8 mouse cellular contexts compared by ENCODE assay signal in the genomic region with DNA sequence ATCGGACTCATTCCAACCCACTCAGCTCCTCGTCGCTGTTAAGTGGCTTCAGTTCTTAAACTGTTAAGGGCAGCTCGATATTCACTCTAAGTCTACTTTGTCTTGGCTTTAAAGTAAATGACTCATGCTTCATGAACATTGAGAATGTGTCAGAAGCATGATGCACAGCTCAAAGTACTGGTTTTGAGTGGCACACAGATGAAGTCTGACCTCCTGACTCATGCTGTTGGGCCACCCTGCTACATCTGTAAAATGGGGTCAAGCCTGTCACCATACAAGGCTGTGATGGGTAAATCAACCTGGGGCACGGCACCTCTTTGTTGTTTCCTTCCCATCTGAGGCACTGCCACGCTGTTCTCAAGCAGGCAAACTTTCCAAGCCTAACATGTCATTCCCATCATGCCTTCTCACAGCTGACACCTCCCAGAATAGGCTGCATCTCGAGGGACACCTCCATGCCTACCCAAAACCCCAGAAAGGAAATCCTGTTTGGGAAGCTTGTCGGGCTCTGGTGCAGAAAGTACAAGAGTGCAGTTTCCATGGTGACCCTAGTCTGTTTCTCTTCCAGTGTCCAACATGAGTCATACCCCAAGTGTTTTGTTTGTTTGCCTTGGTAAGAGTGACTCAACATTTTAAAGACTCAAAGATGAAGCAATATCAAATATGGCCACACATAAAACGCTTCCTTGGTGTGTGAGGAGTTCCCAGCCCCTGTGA. TPM values are rescaled to one million over a fixed set of nuclear protein-coding genes. Genes with fewer than 3 reads are reported as not detected.
DNase-seq lines count a peak whose midpoint lies in the region; ATAC-seq and TF ChIP-seq lines count a peak whose summit lies in the region.

No protein-coding gene starts in this region.

- no peak overlapping the region for H3K9ac ChIP-seq in intestine, embryonic 15.5 days
- no peak overlapping the region for H3K9ac ChIP-seq in liver, embryonic 11.5 days (ENCODE audit: low read depth, low read length)

- WGBS in kidney, adult 2 months: 67% methylated on average over 9 of the region's 9 CpGs
- 71% methylated on average over 9 of the region's 9 CpGs for WGBS in intestine, embryonic 15.5 days
- WGBS in olfactory bulb, adult 2 months: 29% methylated on average over 9 of the region's 9 CpGs
- 78% methylated on average over 9 of the region's 9 CpGs for WGBS in liver, embryonic 11.5 days

- H3K4me3 ChIP-seq in kidney, adult 2 months (ENCODE audit: insufficient read depth, low read depth, low read length): no peak overlapping the region
- no peak overlapping the region for H3K4me3 ChIP-seq in intestine, embryonic 15.5 days (replicated peaks)
- no peak overlapping the region for H3K4me3 ChIP-seq in olfactory bulb, adult 2 months (ENCODE audit: insufficient read depth, low read depth, low read length)
- no peak overlapping the region for H3K4me3 ChIP-seq in liver, embryonic 11.5 days (ENCODE audit: low read depth, low read length)

- H3K9me3 ChIP-seq in intestine, embryonic 15.5 days: no peaks in the 10 kb centered on the region
- H3K9me3 ChIP-seq in liver, embryonic 11.5 days (ENCODE audit: control insufficient read depth, low read length): no peaks in the 10 kb centered on the region

- no peak overlapping the region for H3K4me2 ChIP-seq in intestine, embryonic 15.5 days (replicated peaks)
- no peak overlapping the region for H3K4me2 ChIP-seq in liver, embryonic 11.5 days

- peak overlapping the region; percentile 2; the same call in 1 of the 2 replicates for H3K27ac ChIP-seq in kidney, adult 2 months (ENCODE audit: insufficient read depth, low read depth, low read length)
- H3K27ac ChIP-seq in intestine, embryonic 15.5 days: no peak overlapping the region
- H3K27ac ChIP-seq in olfactory bulb, adult 2 months (ENCODE audit: insufficient read depth, low read depth, low read length): peak overlapping the region; percentile 81
- no peak overlapping the region for H3K27ac ChIP-seq in liver, embryonic 11.5 days (ENCODE audit: low read depth, low read length)

- peak; percentile 65 for ATAC-seq in intestine, embryonic 15.5 days
- ATAC-seq in liver, embryonic 11.5 days (replicated peaks; ENCODE audit: low FRiP score): no peak

- TF ChIP-seq POLR2A in kidney, adult 2 months (IDR thresholded peaks at IDR 0.05; ENCODE audit: low read depth, low read length): no peak
- no peak for TF ChIP-seq POLR2A in olfactory bulb, adult 2 months (IDR thresholded peaks at IDR 0.05; ENCODE audit: insufficient read depth, low read depth, low read length)

- H3K27me3 ChIP-seq in kidney, adult 2 months (replicated peaks; ENCODE audit: control insufficient read depth, insufficient read depth, low read length): no peaks in the 10 kb centered on the region
- H3K27me3 ChIP-seq in intestine, embryonic 15.5 days (replicated peaks): no peaks in the 10 kb centered on the region
- no peaks in the 10 kb centered on the region for H3K27me3 ChIP-seq in liver, embryonic 11.5 days (replicated peaks; ENCODE audit: control insufficient read depth, insufficient read depth, low read length)

- no peaks in the 10 kb centered on the region for H3K4me1 ChIP-seq in kidney, adult 2 months (ENCODE audit: control insufficient read depth, insufficient read depth, low read length)
- no peaks in the 10 kb centered on the region for H3K4me1 ChIP-seq in intestine, embryonic 15.5 days (replicated peaks)
- H3K4me1 ChIP-seq in olfactory bulb, adult 2 months (ENCODE audit: control insufficient read depth, insufficient read depth, low read length): peaks cover 21% of the 10 kb centered on the region
- H3K4me1 ChIP-seq in liver, embryonic 11.5 days (replicated peaks; ENCODE audit: control insufficient read depth, insufficient read depth, low read length): no peaks in the 10 kb centered on the region

- peak; percentile 73 for DNase-seq in kidney, adult 2 months
- DNase-seq in kidney, postnatal 10 days: no peak
- peak; percentile 12 for DNase-seq in CD4-positive, CD25-positive, alpha-beta regulatory T cell, adult 2 months (ENCODE audit: low read depth, low spot score)
- DNase-seq in adrenal gland, postnatal 36 days: peak; percentile 55 to 58
- no peak for DNase-seq in liver, embryonic 11.5 days (ENCODE audit: low spot score)
- no peak for DNase-seq in thymus, postnatal 10 days (ENCODE audit: low spot score in 2 of 2)

- peaks cover 2% of the 10 kb centered on the region; the same call in 1 of the 2 replicates for H3K36me3 ChIP-seq in kidney, adult 2 months (ENCODE audit: control insufficient read depth, insufficient read depth, low read length)
- peaks cover 29% of the 10 kb centered on the region for H3K36me3 ChIP-seq in intestine, embryonic 15.5 days
- H3K36me3 ChIP-seq in liver, embryonic 11.5 days (ENCODE audit: control insufficient read depth, insufficient read depth, low read length): peaks cover 35% of the 10 kb centered on the region

- no peak for TF ChIP-seq CTCF in kidney, adult 2 months (conservative IDR thresholded peaks at IDR 0.05; ENCODE audit: insufficient read depth, insufficient read length, low read depth, low read length)
- TF ChIP-seq CTCF in olfactory bulb, adult 2 months (IDR thresholded peaks at IDR 0.05; ENCODE audit: insufficient read depth, low read depth, low read length): no peak

RNA-seq across cellular contexts. Expression of a gene that starts 15.2 kb away (rescaled TPM):
- 27.5 and 30.2 TPM in 2 replicates for polyA plus RNA-seq in kidney, adult 2 months (2012; rRNA removed)
- 10 to 100 TPM; 44.3 to 46.2 TPM for total RNA-seq in adrenal gland, postnatal 36 days (2021)
- polyA plus RNA-seq in intestine, embryonic 15.5 days (2015; fragmentation: Nextera tagmentation; extraction: Ambion mirVana): 36.4 and 40.5 TPM in 2 replicates
- not detected in 2 replicates for polyA plus RNA-seq in olfactory bulb, adult 2 months (2012; ENCODE audit: insufficient read depth, insufficient read length, low replicate concordance, missing spikeins)
- 30.0 and 31.7 TPM in 2 replicates for polyA plus RNA-seq in liver, embryonic 11.5 days (2014; fragmentation: Nextera tagmentation; extraction: Ambion mirVana)

RNA-seq across cellular contexts. Expression of a gene that starts 15.3 kb away (rescaled TPM):
- 12.7 and 16.0 TPM in 2 replicates for polyA plus RNA-seq in kidney, adult 2 months (2012; rRNA removed)
- 10 to 100 TPM; 18.5 to 21.0 TPM for total RNA-seq in adrenal gland, postnatal 36 days (2021)
- 38.0 and 39.7 TPM in 2 replicates for polyA plus RNA-seq in intestine, embryonic 15.5 days (2015; fragmentation: Nextera tagmentation; extraction: Ambion mirVana)
- polyA plus RNA-seq in olfactory bulb, adult 2 months (2012; ENCODE audit: insufficient read depth, insufficient read length, low replicate concordance, missing spikeins): not detected in 2 replicates
- 47.1 and 47.3 TPM in 2 replicates for polyA plus RNA-seq in liver, embryonic 11.5 days (2014; fragmentation: Nextera tagmentation; extraction: Ambion mirVana)

RNA-seq across cellular contexts. Expression of a gene that starts 27.0 kb away (rescaled TPM):
- polyA plus RNA-seq in kidney, adult 2 months (2012; rRNA removed): 16.9 and 17.7 TPM in 2 replicates
- total RNA-seq in adrenal gland, postnatal 36 days (2021): 10 to 100 TPM; 13.6 to 18.1 TPM
- polyA plus RNA-seq in intestine, embryonic 15.5 days (2015; fragmentation: Nextera tagmentation; extraction: Ambion mirVana): 15.3 and 16.8 TPM in 2 replicates
- not detected in 2 replicates for polyA plus RNA-seq in olfactory bulb, adult 2 months (2012; ENCODE audit: insufficient read depth, insufficient read length, low replicate concordance, missing spikeins)
- 13.2 and 13.4 TPM in 2 replicates for polyA plus RNA-seq in liver, embryonic 11.5 days (2014; fragmentation: Nextera tagmentation; extraction: Ambion mirVana)

RNA-seq across cellular contexts. Expression of a gene that starts 27.1 kb away (rescaled TPM):
- polyA plus RNA-seq in kidney, adult 2 months (2012; rRNA removed): 23.8 and 25.5 TPM in 2 replicates
- total RNA-seq in adrenal gland, postnatal 36 days (2021): 10 to 100 TPM; 34.1 to 36.5 TPM
- polyA plus RNA-seq in intestine, embryonic 15.5 days (2015; fragmentation: Nextera tagmentation; extraction: Ambion mirVana): 268 and 270 TPM in 2 replicates
- polyA plus RNA-seq in olfactory bulb, adult 2 months (2012; ENCODE audit: insufficient read depth, insufficient read length, low replicate concordance, missing spikeins): not detected in 2 replicates
- polyA plus RNA-seq in liver, embryonic 11.5 days (2014; fragmentation: Nextera tagmentation; extraction: Ambion mirVana): 309 and 318 TPM in 2 replicates

Comparison
In these comparisons a context has a peak if more than half of its experiments do, and no peak if none do; other contexts are left out.
1. DNase-seq: peak in kidney, adult 2 months (single experiment), CD4-positive, CD25-positive, alpha-beta regulatory T cell, adult 2 months (single experiment) and adrenal gland, postnatal 36 days (2 of 2); none in kidney, postnatal 10 days (single experiment), liver, embryonic 11.5 days (single experiment) and thymus, postnatal 10 days (0 of 2).
2. H3K27ac ChIP-seq: peak in kidney, adult 2 months (single experiment) and olfactory bulb, adult 2 months (single experiment); none in intestine, embryonic 15.5 days (single experiment) and liver, embryonic 11.5 days (single experiment).
3. RNA of a gene that starts 15.3 kb away (polyA plus RNA-seq): 47.1 to 47.3 TPM in liver, embryonic 11.5 days, 38.0 to 39.7 TPM in intestine, embryonic 15.5 days and 12.7 to 16.0 TPM in kidney, adult 2 months; not detected in olfactory bulb, adult 2 months; every median in the first group is over 10 times any median in the second.